Mouse (Mus musculus) hindbrain, embryonic 15.5 days (tissue): ENCODE measurements around the gene Sobp. TPM values are rescaled to one million over a fixed set of nuclear protein-coding genes. Genes with fewer than 3 reads are reported as not detected.

Experiments used
- ATAC-seq: fragments of 200-750 bp; cut with Nextera tagmentation; 2 replicates; pipeline ENCODE4 v1.8.0; 2017; ENCODE audit warnings: low read depth, moderate number of reproducible peaks, moderate TSS enrichment; ENCODE audit not compliant: low FRiP score
- H3K27ac ChIP-seq: fragments of 300-500 bp; sonication (generic); replicated peaks from 2 replicates; pipeline ENCODE4 v1.5.1; 2015; ENCODE audit warnings: mild to moderate bottlenecking, inconsistent platforms
- H3K27me3 ChIP-seq: fragments of 300-500 bp; sonication (generic); 2 replicates; pipeline ENCODE4 v1.6.1; 2015; ENCODE audit warnings: control low read depth, inconsistent platforms
- H3K36me3 ChIP-seq: fragments of 300-500 bp; sonication (generic); 2 replicates; pipeline ENCODE4 v1.6.1; 2015; ENCODE audit warnings: control low read depth, inconsistent platforms
- H3K4me1 ChIP-seq: fragments of 300-500 bp; sonication (generic); replicated peaks from 2 replicates; pipeline ENCODE4 v1.6.1; 2015; ENCODE audit warnings: control low read depth, inconsistent platforms
- H3K4me2 ChIP-seq: fragments of 300-500 bp; sonication (generic); 2 replicates; pipeline ENCODE4 v1.6.1; 2015; ENCODE audit warnings: moderate library complexity, mild to moderate bottlenecking, inconsistent platforms
- H3K4me3 ChIP-seq: fragments of 300-500 bp; sonication (generic); 2 replicates; pipeline ENCODE4 v1.5.1; 2015; ENCODE audit warnings: mild to moderate bottlenecking, inconsistent platforms
- H3K9ac ChIP-seq: fragments of 300-500 bp; sonication (generic); 2 replicates; pipeline ENCODE4 v1.6.1; 2015; ENCODE audit warnings: inconsistent platforms
- H3K9me3 ChIP-seq: fragments of 300-500 bp; sonication (generic); 2 replicates; pipeline ENCODE4 v1.6.1; 2016; ENCODE audit warnings: control low read depth, inconsistent platforms
- WGBS: fragments of 180-500 bp; shearing (Covaris S2); methylation state at CpG from one replicate; pipeline ENCODE4 v1.1.7; 2015; 5-methylcytosine and 5-hydroxymethylcytosine counted together
- polyA plus RNA-seq: library from polyadenylated mRNA; unstranded; fragments of >200 nt; fragmentation: Nextera tagmentation; extraction: Ambion mirVana; gene quantifications from 2 replicates; pipeline ENCODE4 v1.2.1, GENCODE M21; 2015

Sobp gene
- polyA plus RNA-seq, 1 experiment from 2014 or later: 13.3 TPM

GRCm38 (mm10) chr10:42955205-42955604, 219.1 kb downstream of the Sobp start:
- WGBS: 92% methylated on average over 3 of the region's 3 CpGs
- Histone ChIP-seq H3K36me3 (no peaks in the 10 kb centered on the region), H3K4me2 (no peak overlapping the region), H3K4me1 (peaks cover 27% of the 10 kb centered on the region), H3K9ac (no peak overlapping the region), H3K4me3 (no peak overlapping the region), H3K9me3 (no peaks in the 10 kb centered on the region), H3K27ac (no peak overlapping the region), H3K27me3 (no peaks in the 10 kb centered on the region)
- no peak for ATAC-seq

DNA sequence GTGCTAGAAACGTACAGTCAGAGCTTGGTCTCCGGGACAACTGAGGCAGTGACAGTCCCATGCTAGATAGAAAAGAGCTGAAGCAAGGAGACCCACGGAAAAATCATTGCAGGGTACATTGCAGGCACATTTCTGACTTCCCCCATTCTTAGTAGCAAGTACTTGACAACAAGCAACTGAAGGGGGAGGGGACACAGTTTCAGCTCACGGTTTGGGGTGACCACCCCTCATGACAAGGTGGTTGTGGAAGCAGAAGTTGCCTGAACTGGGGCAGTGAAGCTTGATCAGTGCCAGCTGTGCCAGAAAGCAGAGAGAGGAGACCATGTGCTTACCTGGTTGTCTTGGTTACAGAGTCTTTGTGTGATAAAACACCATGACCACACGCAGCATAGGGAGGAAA, 220.7 kb downstream of the Sobp start:
- no peaks in the 10 kb centered on the region for H3K27me3 ChIP-seq
- H3K4me3 ChIP-seq: no peak overlapping the region
- H3K27ac ChIP-seq: no peak overlapping the region
- no peak for ATAC-seq
- 79% methylated on average over 5 of the region's 5 CpGs for WGBS
- no peak overlapping the region for H3K9ac ChIP-seq
- peaks cover 20% of the 10 kb centered on the region for H3K4me1 ChIP-seq
- no peaks in the 10 kb centered on the region for H3K36me3 ChIP-seq
- H3K4me2 ChIP-seq: no peak overlapping the region
- H3K9me3 ChIP-seq: no peaks in the 10 kb centered on the region

Other genes starting within 250 kb of the Sobp start
- 2.3 TPM in 2 replicates for gene 9030612E09Rik, start 174 bp upstream of the Sobp start, polyA plus RNA-seq
- 16.6 and 17.0 TPM in 2 replicates for gene Pdss2, start 47.0 kb upstream of the Sobp start, polyA plus RNA-seq